Mouse (Mus musculus): ENCODE data around the gene P2rx6. TPM values are rescaled to one million over a fixed set of nuclear protein-coding genes. Genes with fewer than 3 reads are reported as not detected.

Gene P2rx6
- 1.5 and 2.2 TPM in 2 replicates for polyA plus RNA-seq (2012; rRNA removed)

GRCm38 (mm10) chr16:17561751-17562208 is at the start of gene P2rx6:
Gene P2rx6, plus strand, starts transcription at chr16:17561885.

DNA sequence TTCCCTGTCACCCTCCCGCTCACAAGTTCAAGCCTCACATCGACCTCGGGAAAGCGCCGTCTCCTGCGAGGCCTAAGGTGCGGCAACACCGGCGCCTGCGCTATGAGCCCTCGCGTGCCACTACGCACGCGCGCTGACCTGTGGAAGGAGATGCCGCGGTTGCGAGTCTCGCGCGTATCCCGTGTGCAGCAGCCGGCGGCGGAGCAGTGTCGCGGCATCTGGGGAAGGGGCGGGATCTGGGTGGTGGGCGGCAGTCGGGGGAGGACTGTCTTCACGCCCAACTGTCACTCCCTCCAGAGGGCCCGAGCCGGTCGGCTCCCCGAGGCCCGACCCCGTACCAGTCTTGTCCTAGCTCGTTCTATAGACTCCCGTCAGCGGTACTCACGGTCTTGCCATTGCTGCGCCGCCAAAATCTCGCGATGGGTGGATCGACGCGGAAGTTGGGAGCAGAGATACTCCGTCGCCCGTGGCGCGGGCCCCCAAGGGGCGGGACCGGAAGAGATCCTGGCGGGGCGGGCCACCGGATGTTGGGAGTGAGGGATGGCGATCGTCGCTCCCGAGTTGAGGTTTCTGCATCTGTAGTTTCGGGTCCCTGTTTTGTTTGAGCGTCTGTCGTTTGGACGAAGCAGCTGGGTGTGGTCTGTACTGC is 30.9 kb upstream of the P2rx6 start, which contains the start of gene Thap7:
Gene Thap7 (minus strand): TSS at position 497 of the 649 bp plus-strand sequence.

DNA sequence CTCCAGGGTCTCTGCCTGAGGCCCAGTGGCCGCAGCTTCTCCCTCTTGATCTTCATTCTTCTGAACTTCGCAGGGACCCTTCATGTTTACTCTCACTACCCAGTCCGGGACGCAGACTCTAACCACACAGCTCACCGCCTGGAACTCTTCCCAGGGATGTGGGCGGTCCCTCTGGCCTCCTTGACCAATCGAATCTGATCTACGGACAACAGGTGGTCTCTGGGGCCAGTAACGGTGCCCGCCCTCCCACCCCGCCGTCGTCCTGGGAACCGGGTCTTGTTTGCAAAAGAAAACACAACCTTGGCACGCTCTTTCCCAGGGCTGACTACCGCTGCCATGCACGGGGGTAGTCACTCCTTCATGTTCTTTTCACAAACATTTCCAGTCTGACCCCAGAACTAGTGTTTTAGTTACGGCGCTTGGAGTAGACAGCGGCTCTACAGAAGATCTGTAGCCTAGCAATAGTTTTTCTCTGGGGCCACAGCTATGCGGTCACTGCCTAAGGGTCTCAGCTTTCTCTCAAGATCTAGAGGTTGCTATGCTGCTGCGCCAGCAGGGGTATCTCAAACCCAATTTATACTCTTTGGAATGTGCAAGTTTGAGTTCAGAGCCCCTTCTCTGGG is 446 bp upstream of the P2rx6 start, which contains the start of gene Lrrc74b:
Gene Lrrc74b (minus strand): TSS at position 120 of the 623 bp plus-strand sequence.

GRCm38 (mm10) chr16:17583064-17583463 is 21.4 kb downstream of the P2rx6 start, which contains the start of gene Slc7a4:
Gene Slc7a4, minus strand, starts transcription at chr16:17583214.

DNA sequence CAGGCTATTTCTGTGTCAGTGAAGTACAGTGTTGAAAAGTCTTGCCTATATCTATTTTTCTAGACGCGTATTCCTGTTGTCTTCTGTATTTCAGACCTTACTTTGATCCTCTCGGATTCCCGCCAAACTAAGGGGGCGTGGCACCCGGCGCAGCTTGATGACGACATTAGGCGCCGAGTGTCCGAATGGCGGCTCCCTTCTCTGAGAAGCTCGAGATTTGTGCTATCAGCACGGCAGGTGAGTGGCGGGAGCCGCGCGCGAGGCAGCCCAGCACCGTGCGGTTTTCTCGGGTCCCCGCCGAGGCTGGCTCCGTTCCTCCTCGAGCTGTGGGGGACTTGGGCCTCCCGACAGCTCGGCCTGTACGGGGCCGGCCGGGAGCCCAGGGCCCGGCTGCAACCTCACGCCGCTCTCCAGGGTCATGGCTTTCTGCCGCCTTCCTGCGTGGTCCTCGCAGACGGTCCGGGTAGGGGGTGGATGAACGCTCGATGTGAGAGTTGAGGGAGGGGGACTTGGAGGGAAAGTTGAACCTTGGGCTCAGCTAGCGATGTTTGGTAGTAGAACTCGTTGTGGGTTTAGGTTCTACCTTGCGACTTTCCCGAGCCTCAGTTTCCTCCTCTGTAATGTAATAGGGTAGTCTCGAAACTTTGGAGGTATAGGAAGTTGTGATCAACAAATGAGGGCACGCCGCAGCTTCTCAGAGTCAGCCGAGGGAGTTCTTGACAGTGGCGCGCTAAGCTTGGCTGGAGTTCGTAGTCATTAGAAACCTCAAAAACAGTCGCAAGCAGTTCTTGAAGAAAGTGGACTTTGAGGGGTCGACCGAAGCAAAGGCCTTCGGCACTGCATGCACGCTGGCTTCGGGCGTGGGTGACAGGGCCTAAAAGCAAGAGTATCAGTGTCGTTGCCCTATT is 57.8 kb downstream of the P2rx6 start, which contains the start of gene Smpd4:
Gene Smpd4 (plus strand): TSS at position 157 of the 908 bp plus-strand sequence.

Other genes with a start within 250 kb of the P2rx6 start
- gene Serpind1, start 230.5 kb upstream of the P2rx6 start, polyA plus RNA-seq (2012; rRNA removed), result 2.3 and 3.2 TPM in 2 replicates
- gene Snap29, start 155.9 kb upstream of the P2rx6 start, polyA plus RNA-seq (2012; rRNA removed), result 13.4 and 15.1 TPM in 2 replicates
- gene Pi4ka, start 155.6 kb upstream of the P2rx6 start, polyA plus RNA-seq (2012; rRNA removed), result 147 and 148 TPM in 2 replicates
- gene Crkl, start 109.9 kb upstream of the P2rx6 start, polyA plus RNA-seq (2012; rRNA removed), result 29.0 and 30.0 TPM in 2 replicates
- gene Aifm3, start 72.3 kb upstream of the P2rx6 start, polyA plus RNA-seq (2012; rRNA removed), result 20.4 and 27.5 TPM in 2 replicates
- 309 and 326 TPM in 2 replicates for gene Lztr1, start 53.2 kb upstream of the P2rx6 start, polyA plus RNA-seq (2012; rRNA removed)
- 67.3 and 67.7 TPM in 2 replicates for gene Thap7, start 30.7 kb upstream of the P2rx6 start, polyA plus RNA-seq (2012; rRNA removed)
- gene Lrrc74b, start 638 bp upstream of the P2rx6 start, polyA plus RNA-seq (2012; rRNA removed), result 0.82 and 1.6 TPM in 2 replicates
- 51.3 and 52.5 TPM in 2 replicates for gene Slc7a4, start 21.3 kb downstream of the P2rx6 start, polyA plus RNA-seq (2012; rRNA removed)
- gene Smpd4, start 57.5 kb downstream of the P2rx6 start, polyA plus RNA-seq (2012; rRNA removed), result 86.7 TPM in 2 replicates
- 14.4 and 16.5 TPM in 2 replicates for gene Ccdc74a, start 84.6 kb downstream of the P2rx6 start, polyA plus RNA-seq (2012; rRNA removed)
- gene Med15, start 171.0 kb downstream of the P2rx6 start, polyA plus RNA-seq (2012; rRNA removed), result 47.0 and 59.7 TPM in 2 replicates
- gene Klhl22, start 197.7 kb downstream of the P2rx6 start, polyA plus RNA-seq (2012; rRNA removed), result 114 and 117 TPM in 2 replicates
- 6.4 and 9.0 TPM in 2 replicates for gene Scarf2, start 235.4 kb downstream of the P2rx6 start, polyA plus RNA-seq (2012; rRNA removed)